Mouse (Mus musculus): Measurements from ENCODE around the gene Chchd10. TPM values are rescaled to one million over a fixed set of nuclear protein-coding genes. Genes with fewer than 3 reads are reported as not detected.
A peak's percentile ranks its signal among the peaks of the same experiment; 100 is the strongest.

Gene Chchd10
- total RNA-seq, 2 experiments from 2014 or later = 364 to 413 TPM

- no peak for TF ChIP-seq CTCF (IDR thresholded peaks at IDR 0.05)
- no peak overlapping the region for H3K4me3 ChIP-seq
- peak overlapping the region; percentile 45; the same call in 1 of the 2 replicates for H3K27ac ChIP-seq
- intact Hi-C loops (cut with DNase I) = loop anchor here (5.0 kb wide), 1 partner anchor 38 kb away; the partner anchor contains the start of gene Mmp11
- no peak for DNase-seq (ENCODE audit: extremely low spot score in 1 of 2, low spot score in 2 of 2)
Observed at GRCm38 (mm10) chr10:75898846-75899245, 34.1 kb upstream of the Chchd10 start.

- no peak for TF ChIP-seq CTCF (IDR thresholded peaks at IDR 0.05)
- H3K27ac ChIP-seq = no peak overlapping the region
- DNase-seq (ENCODE audit: extremely low spot score in 1 of 2, low spot score in 2 of 2) = no peak
- intact Hi-C loops (cut with DNase I) = no loop called here
- H3K4me3 ChIP-seq = no peak overlapping the region
Observed at GRCm38 (mm10) chr10:75904391-75904790, 28.5 kb upstream of the Chchd10 start.

- intact Hi-C loops (cut with DNase I) = no loop called here
- Histone ChIP-seq H3K4me3 (no peak overlapping the region), H3K27ac (no peak overlapping the region)
- no peak for TF ChIP-seq CTCF (IDR thresholded peaks at IDR 0.05)
- no peak for DNase-seq (ENCODE audit: extremely low spot score in 1 of 2, low spot score in 2 of 2)
Observed at GRCm38 (mm10) chr10:75906882-75907281, 26.0 kb upstream of the Chchd10 start.

GRCm38 (mm10) chr10:75910698-75911097, 22.2 kb upstream of the Chchd10 start:
- intact Hi-C loops (cut with DNase I) = no loop called here
- H3K27ac ChIP-seq = no peak overlapping the region
- no peak for TF ChIP-seq CTCF (IDR thresholded peaks at IDR 0.05)
- no peak overlapping the region for H3K4me3 ChIP-seq
- DNase-seq (ENCODE audit: extremely low spot score in 1 of 2, low spot score in 2 of 2) = no peak

- no peak overlapping the region for H3K4me3 ChIP-seq
- no peak overlapping the region for H3K27ac ChIP-seq
- TF ChIP-seq CTCF (IDR thresholded peaks at IDR 0.05) = no peak
- no peak for DNase-seq (ENCODE audit: extremely low spot score in 1 of 2, low spot score in 2 of 2)
- intact Hi-C loops (cut with DNase I) = no loop called here
Observed at GRCm38 (mm10) chr10:75913013-75913589, 19.8 kb upstream of the Chchd10 start.

GRCm38 (mm10) chr10:75915557-75915956, 17.4 kb upstream of the Chchd10 start:
- no peak overlapping the region for H3K4me3 ChIP-seq
- no peak overlapping the region for H3K27ac ChIP-seq
- intact Hi-C loops (cut with DNase I) = no loop called here
- DNase-seq (ENCODE audit: extremely low spot score in 1 of 2, low spot score in 2 of 2) = no peak
- no peak for TF ChIP-seq CTCF (IDR thresholded peaks at IDR 0.05)

- intact Hi-C loops (cut with DNase I) = no loop called here
- no peak for TF ChIP-seq CTCF (IDR thresholded peaks at IDR 0.05)
- Histone ChIP-seq H3K4me3 (no peak overlapping the region), H3K27ac (no peak overlapping the region)
- no peak for DNase-seq (ENCODE audit: extremely low spot score in 1 of 2, low spot score in 2 of 2)
Observed at GRCm38 (mm10) chr10:75916840-75917239, 16.1 kb upstream of the Chchd10 start.

GRCm38 (mm10) chr10:75919026-75919425, 13.9 kb upstream of the Chchd10 start:
- TF ChIP-seq CTCF (IDR thresholded peaks at IDR 0.05) = no peak
- Histone ChIP-seq H3K4me3 (no peak overlapping the region), H3K27ac (no peak overlapping the region)
- no peak for DNase-seq (ENCODE audit: extremely low spot score in 1 of 2, low spot score in 2 of 2)
- intact Hi-C loops (cut with DNase I) = no loop called here

- intact Hi-C loops (cut with DNase I) = loop anchor here (1.0 to 2.0 kb wide), 2 partner anchors 24 to 30 kb away; no protein-coding TSS in a partner anchor
- Histone ChIP-seq H3K4me3 (peak within 1 kb of the TSS; percentile 99), H3K27ac (peak within 1 kb of the TSS; percentile 100)
- TF ChIP-seq CTCF (IDR thresholded peaks at IDR 0.05) = no peak
- DNase-seq (ENCODE audit: extremely low spot score in 1 of 2, low spot score in 2 of 2) = peak; percentile 95
Observed at GRCm38 (mm10) chr10:75921026-75921725, 11.8 kb upstream of the Chchd10 start, which contains the start of gene Smarcb1. TSS of gene Smarcb1 (minus strand) at chr10:75921617.

- peak in 1 of 2 experiments; percentile 52 for DNase-seq (ENCODE audit: extremely low spot score in 1 of 2, low spot score in 2 of 2)
- Histone ChIP-seq H3K27ac (peak overlapping the region; percentile 100), H3K4me3 (peak overlapping the region; percentile 99)
- intact Hi-C loops (cut with DNase I) = loop anchor here (1.0 to 2.0 kb wide), 2 partner anchors 25 to 29 kb away; no protein-coding TSS in a partner anchor
- no peak for TF ChIP-seq CTCF (IDR thresholded peaks at IDR 0.05)
Observed at GRCm38 (mm10) chr10:75921726-75922560, 11.0 kb upstream of the Chchd10 start.

GRCm38 (mm10) chr10:75924324-75924723, 8.6 kb upstream of the Chchd10 start:
- no peak overlapping the region for H3K4me3 ChIP-seq
- TF ChIP-seq CTCF (IDR thresholded peaks at IDR 0.05) = peak; percentile 35
- DNase-seq (ENCODE audit: extremely low spot score in 1 of 2, low spot score in 2 of 2) = no peak
- intact Hi-C loops (cut with DNase I) = no loop called here
- no peak overlapping the region for H3K27ac ChIP-seq

- no peak overlapping the region for H3K27ac ChIP-seq
- DNase-seq (ENCODE audit: extremely low spot score in 1 of 2, low spot score in 2 of 2) = no peak
- H3K4me3 ChIP-seq = no peak overlapping the region
- intact Hi-C loops (cut with DNase I) = no loop called here
- no peak for TF ChIP-seq CTCF (IDR thresholded peaks at IDR 0.05)
Observed at GRCm38 (mm10) chr10:75926396-75926795, 6.5 kb upstream of the Chchd10 start.
